Mouse (Mus musculus): ENCODE results near the gene Dpt.

DNA sequence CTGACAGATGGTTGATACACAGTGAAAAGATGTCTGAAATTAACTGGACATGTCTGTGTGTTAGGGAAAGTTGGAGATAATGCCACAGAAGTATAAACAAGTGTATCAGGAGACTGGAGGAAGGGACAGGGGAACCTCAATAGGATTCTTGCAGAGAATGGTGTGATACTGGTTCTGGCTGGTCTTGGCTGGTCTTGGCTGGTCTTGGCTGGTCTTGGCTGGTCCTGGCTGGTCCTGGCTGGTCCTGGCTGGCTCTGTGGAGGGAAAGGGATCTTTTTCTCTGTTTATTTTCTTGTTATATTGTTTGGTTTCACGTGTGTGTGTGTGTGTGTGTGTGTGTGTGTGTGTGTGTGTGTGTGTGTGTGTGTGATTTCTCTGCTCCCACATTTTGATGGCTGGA lies 33.4 kb downstream of the Dpt start:
- TF ChIP-seq CTCF (IDR thresholded peaks at IDR 0.05; ENCODE audit: borderline replicate concordance, extremely low read depth, insufficient read depth, insufficient read length), result no peak
- no peak for TF ChIP-seq POLR2A (IDR thresholded peaks at IDR 0.05; ENCODE audit: borderline replicate concordance, extremely low read depth, insufficient read depth, insufficient read length, poor library complexity, severe bottlenecking)

Measured in brain, embryonic 14.5 days (tissue).